Mouse (Mus musculus) layer of hippocampus, adult 18-20 months (tissue): Measurements from ENCODE around the gene Carmil1. TPM values are rescaled to one million over a fixed set of nuclear protein-coding genes. Genes with fewer than 3 reads are reported as not detected.

Experiments used
- total RNA-seq, 2 experiments: library from RNA; stranded (reverse); gene quantifications; 2 replicates each; pipeline ENCODE4 v1.2.3; 2021

Gene Carmil1
- total RNA-seq, 2 experiments from 2014 or later = 32.1 to 34.7 TPM

Other genes with a start within 250 kb of the Carmil1 start
- under 1 TPM; 0.42 to 0.79 TPM for gene Cmah, start 46.6 kb upstream of the Carmil1 start, total RNA-seq